Mouse (Mus musculus) neural tube, embryonic 11.5 days (tissue): ENCODE results near the gene B4galnt4. TPM values are rescaled to one million over a fixed set of nuclear protein-coding genes. Genes with fewer than 3 reads are reported as not detected.
"Not testable (repeated sequence)": the region's sequence is repeated elsewhere in the genome, so short reads cannot be mapped to it uniquely, and the experiment has no call there.

ENCODE experiments used
- ATAC-seq: fragments of 200-750 bp; cut with Nextera tagmentation; 2 replicates; pipeline ENCODE4 v1.8.0; 2017; ENCODE audit warnings: moderate number of reproducible peaks, mild to moderate bottlenecking, moderate TSS enrichment, moderate library complexity; ENCODE audit not compliant: insufficient read depth, low FRiP score, low TSS enrichment
- DNase-seq: peaks from one replicate; pipeline ENCODE4 v3.0.0-alpha.2; 2015; ENCODE audit warnings: low spot score
- H3K27ac ChIP-seq: fragments of 300-500 bp; sonication (generic); 2 replicates; pipeline ENCODE4 v1.5.1; 2014; ENCODE audit warnings: low read depth, mild to moderate bottlenecking, low read length
- H3K27me3 ChIP-seq: fragments of 300-500 bp; sonication (generic); 2 replicates; pipeline ENCODE4 v1.6.1; 2014; ENCODE audit warnings: mild to moderate bottlenecking, low read length, mixed read lengths; ENCODE audit not compliant: control insufficient read depth, insufficient read depth
- H3K36me3 ChIP-seq: fragments of 300-500 bp; sonication (generic); 2 replicates; pipeline ENCODE4 v1.6.1; 2014; ENCODE audit warnings: mild to moderate bottlenecking, low read length, moderate library complexity, mixed read lengths; ENCODE audit not compliant: control insufficient read depth, insufficient read depth
- H3K4me1 ChIP-seq: fragments of 300-500 bp; sonication (generic); 2 replicates; pipeline ENCODE4 v1.6.1; 2014; ENCODE audit warnings: low read length, mixed read lengths; ENCODE audit not compliant: control insufficient read depth, insufficient read depth
- H3K4me2 ChIP-seq: fragments of 300-500 bp; sonication (generic); 2 replicates; pipeline ENCODE4 v1.6.1; 2014; ENCODE audit warnings: low read depth, mild to moderate bottlenecking, moderate library complexity
- H3K4me3 ChIP-seq: fragments of 300-500 bp; sonication (generic); 2 replicates; pipeline ENCODE4 v1.5.1; 2014; ENCODE audit warnings: low read depth, low read length
- H3K9ac ChIP-seq: fragments of 300-500 bp; sonication (generic); 2 replicates; pipeline ENCODE4 v1.6.1; 2014; ENCODE audit warnings: mild to moderate bottlenecking, low read length
- H3K9me3 ChIP-seq: fragments of 300-500 bp; sonication (generic); 2 replicates; pipeline ENCODE4 v1.6.1; 2016; ENCODE audit warnings: low read length; ENCODE audit not compliant: control insufficient read depth
- WGBS: fragments of 180-500 bp; shearing (Covaris S2); extraction: QIAGEN DNeasy Blood & Tissue Kit; methylation state at CpG from one replicate; pipeline ENCODE4 v1.1.7; 2014; 5-methylcytosine and 5-hydroxymethylcytosine counted together
- polyA plus RNA-seq: library from polyadenylated mRNA; unstranded; fragments of >200 nt; fragmentation: Nextera tagmentation; extraction: Ambion mirVana; gene quantifications from 2 replicates; pipeline ENCODE4 v1.2.1, GENCODE M21; 2014

The B4galnt4 gene
- polyA plus RNA-seq, 1 experiment from 2014 or later: 17.1 TPM

GRCm38 (mm10) chr7:141026097-141026739 lies 34.7 kb upstream of the B4galnt4 start:
- Histone ChIP-seq H3K27ac (peak overlapping the region; percentile 89), H3K4me1 (no peaks in the 10 kb centered on the region), H3K4me2 (no peak overlapping the region), H3K9me3 (no peaks in the 10 kb centered on the region), H3K36me3 (no peaks in the 10 kb centered on the region), H3K27me3 (no peaks in the 10 kb centered on the region), H3K4me3 (no peak overlapping the region), H3K9ac (no peak overlapping the region)
- peak; percentile 14; the same call in 1 of the 2 replicates for ATAC-seq
- DNase-seq: peak; percentile 23
- 30% methylated on average over 6 of the region's 6 CpGs for WGBS

- Histone ChIP-seq H3K4me2 (no peak overlapping the region), H3K4me1 (no peaks in the 10 kb centered on the region), H3K4me3 (no peak overlapping the region), H3K9ac (no peak overlapping the region), H3K27me3 (no peaks in the 10 kb centered on the region), H3K9me3 (no peaks in the 10 kb centered on the region), H3K27ac (peak overlapping the region; percentile 89), H3K36me3 (no peaks in the 10 kb centered on the region)
- peak; percentile 29 for ATAC-seq
- no peak for DNase-seq
- WGBS: 55% methylated on average over 5 of the region's 5 CpGs
Observed at GRCm38 (mm10) chr7:141026740-141027098, 34.2 kb upstream of the B4galnt4 start.

GRCm38 (mm10) chr7:141028831-141029230 lies 32.1 kb upstream of the B4galnt4 start, which contains the start of gene Gm17387:
Gene Gm17387, plus strand, starts transcription at chr7:141029131.
- 98% methylated on average over 2 of the region's 2 CpGs for WGBS

GRCm38 (mm10) chr7:141030390-141030789 lies 30.5 kb upstream of the B4galnt4 start:
- DNase-seq (no peak), ATAC-seq (no peak)
- H3K27me3 ChIP-seq: no peaks in the 10 kb centered on the region
- no peak overlapping the region for H3K9ac ChIP-seq
- WGBS: 46% methylated on average over 3 of the region's 3 CpGs
- no peak overlapping the region for H3K4me2 ChIP-seq
- no peaks in the 10 kb centered on the region for H3K9me3 ChIP-seq
- no peaks in the 10 kb centered on the region for H3K36me3 ChIP-seq
- no peak overlapping the region for H3K4me3 ChIP-seq
- no peak overlapping the region for H3K27ac ChIP-seq
- H3K4me1 ChIP-seq: no peaks in the 10 kb centered on the region

More at GRCm38 (mm10) chr7:141028831-141029230, 32.1 kb upstream of the B4galnt4 start, which contains the start of gene Gm17387:
- Histone ChIP-seq H3K27ac (no peak within 1 kb of the TSS), H3K9ac (no peak within 1 kb of the TSS), H3K9me3 (no peaks in the 10 kb centered on the region), H3K4me1 (no peaks in the 10 kb centered on the region), H3K36me3 (no peaks in the 10 kb centered on the region), H3K27me3 (no peaks in the 10 kb centered on the region), H3K4me3 (no peak within 1 kb of the TSS), H3K4me2 (no peak within 1 kb of the TSS)
- DNase-seq: no peak
- no peak for ATAC-seq

GRCm38 (mm10) chr7:141032458-141033167 lies 28.3 kb upstream of the B4galnt4 start:
- no peak overlapping the region for H3K9ac ChIP-seq
- no peaks in the 10 kb centered on the region for H3K4me1 ChIP-seq
- no peak overlapping the region for H3K27ac ChIP-seq
- no peak overlapping the region for H3K4me2 ChIP-seq
- no peak for DNase-seq
- H3K27me3 ChIP-seq: no peaks in the 10 kb centered on the region
- H3K9me3 ChIP-seq: no peaks in the 10 kb centered on the region
- H3K36me3 ChIP-seq: no peaks in the 10 kb centered on the region
- ATAC-seq: no peak
- H3K4me3 ChIP-seq: no peak overlapping the region
- WGBS: 85% methylated on average over 9 of the region's 9 CpGs

GRCm38 (mm10) chr7:141036624-141037023 lies 24.3 kb upstream of the B4galnt4 start:
- DNase-seq, H3K4me1 ChIP-seq, H3K36me3 ChIP-seq, H3K4me2 ChIP-seq, H3K9ac ChIP-seq, H3K27me3 ChIP-seq, H3K9me3 ChIP-seq, H3K4me3 ChIP-seq, ATAC-seq, H3K27ac ChIP-seq: not testable (repeated sequence)
- WGBS: 95% methylated on average over 1 of the region's 2 CpGs

GRCm38 (mm10) chr7:141038090-141039032 lies 22.5 kb upstream of the B4galnt4 start:
- 81% methylated on average over 20 of the region's 21 CpGs for WGBS
- Histone ChIP-seq H3K4me3 (no peak overlapping the region), H3K27me3 (no peaks in the 10 kb centered on the region), H3K4me1 (no peaks in the 10 kb centered on the region), H3K9me3 (no peaks in the 10 kb centered on the region), H3K4me2 (no peak overlapping the region), H3K36me3 (no peaks in the 10 kb centered on the region), H3K9ac (no peak overlapping the region), H3K27ac (no peak overlapping the region)
- ATAC-seq: no peak
- no peak for DNase-seq

- ATAC-seq: no peak
- WGBS: 94% methylated on average over 4 of the region's 4 CpGs
Observed at GRCm38 (mm10) chr7:141039386-141040107, 21.4 kb upstream of the B4galnt4 start.

More at GRCm38 (mm10) chr7:141039386-141040107, 21.4 kb upstream of the B4galnt4 start:
- H3K27ac ChIP-seq: no peak overlapping the region
- H3K9ac ChIP-seq: no peak overlapping the region
- H3K9me3 ChIP-seq: no peaks in the 10 kb centered on the region
- no peak overlapping the region for H3K4me3 ChIP-seq
- H3K36me3 ChIP-seq: no peaks in the 10 kb centered on the region
- H3K4me2 ChIP-seq: no peak overlapping the region
- H3K4me1 ChIP-seq: no peaks in the 10 kb centered on the region
- H3K27me3 ChIP-seq: no peaks in the 10 kb centered on the region
- DNase-seq: no peak
